Mouse (Mus musculus) heart, embryonic 14.5 days (tissue): ENCODE measurements around the gene Dennd1a. TPM values are rescaled to one million over a fixed set of nuclear protein-coding genes. Genes with fewer than 3 reads are reported as not detected.

Source experiments
- ATAC-seq: fragments of 200-750 bp; cut with Nextera tagmentation; 2 replicates; pipeline ENCODE4 v1.8.0; 2017; ENCODE audit warnings: low read depth, moderate TSS enrichment; ENCODE audit not compliant: insufficient number of reproducible peaks, insufficient read depth, low FRiP score
- H3K27ac ChIP-seq, 2 experiments: fragments of 200-500 bp in 1 of 2; fragments of 300-500 bp in 1 of 2; sonication (generic) in 1 of 2; replicated peaks in 1 of 2; 2 replicates each; pipeline ENCODE4 v1.5.1; 2012 to 2014; ENCODE audit warnings: low read depth in 2 of 2, low read length in 2 of 2, control low read depth in 1 of 2, mild to moderate bottlenecking in 1 of 2, mixed read lengths in 1 of 2; ENCODE audit not compliant: control insufficient read depth in 1 of 2, insufficient read depth in 1 of 2
- H3K27me3 ChIP-seq: fragments of 300-500 bp; sonication (generic); 2 replicates; pipeline ENCODE4 v1.6.1; 2014; ENCODE audit warnings: mild to moderate bottlenecking, low read length, control low read depth; ENCODE audit not compliant: control insufficient read depth, insufficient read depth
- H3K36me3 ChIP-seq: fragments of 300-500 bp; sonication (generic); 2 replicates; pipeline ENCODE4 v1.6.1; 2014; ENCODE audit warnings: mild to moderate bottlenecking, control low read depth, low read length, mixed read lengths; ENCODE audit not compliant: control insufficient read depth, insufficient read depth
- H3K4me1 ChIP-seq, 2 experiments: fragments of 200-500 bp in 1 of 2; fragments of 300-500 bp in 1 of 2; sonication (generic) in 1 of 2; 2 replicates each; pipeline ENCODE4 v1.6.1; 2012 to 2014; ENCODE audit warnings: low read length in 2 of 2, control low read depth in 1 of 2, mixed read lengths in 1 of 2; ENCODE audit not compliant: control insufficient read depth in 2 of 2, insufficient read depth in 2 of 2
- H3K4me2 ChIP-seq: fragments of 300-500 bp; sonication (generic); 2 replicates; pipeline ENCODE4 v1.6.1; 2014; ENCODE audit warnings: mild to moderate bottlenecking, low read length
- H3K4me3 ChIP-seq, 2 experiments: fragments of 200-500 bp in 1 of 2; fragments of 300-500 bp in 1 of 2; sonication (generic) in 1 of 2; 2 replicates each; pipeline ENCODE4 v1.5.1; 2012 to 2014; ENCODE audit warnings: low read length in 2 of 2, mild to moderate bottlenecking in 2 of 2, control low read depth in 1 of 2, low read depth in 1 of 2, moderate library complexity in 1 of 2; ENCODE audit not compliant: control insufficient read depth in 1 of 2, insufficient read depth in 1 of 2
- H3K9ac ChIP-seq: fragments of 300-500 bp; sonication (generic); 2 replicates; pipeline ENCODE4 v1.6.1; 2014; ENCODE audit warnings: mild to moderate bottlenecking, low read length
- H3K9me3 ChIP-seq: fragments of 300-500 bp; sonication (generic); 2 replicates; pipeline ENCODE4 v1.6.1; 2016; ENCODE audit warnings: low read length, control low read depth; ENCODE audit not compliant: control insufficient read depth
- WGBS: fragments of 180-500 bp; shearing (Covaris S2); extraction: QIAGEN DNeasy Blood & Tissue Kit; methylation state at CpG from one replicate; pipeline ENCODE4 v1.1.7; 2014; 5-methylcytosine and 5-hydroxymethylcytosine counted together
- polyA plus RNA-seq: library from polyadenylated mRNA; unstranded; fragments of >200 nt; fragmentation: Nextera tagmentation; extraction: Ambion mirVana; gene quantifications from 2 replicates; pipeline ENCODE4 v1.2.1, GENCODE M21; 2014

Dennd1a gene
- polyA plus RNA-seq, 1 experiment from 2014 or later: 12.1 TPM

- no peak for ATAC-seq
- 88% methylated on average over 3 of the region's 3 CpGs for WGBS
These were observed 378.9 kb downstream of the Dennd1a start for GRCm38 (mm10) chr2:37908296-37908695.

GRCm38 (mm10) chr2:37906261-37906660 lies 380.9 kb downstream of the Dennd1a start:
- Histone ChIP-seq H3K4me1 (peaks cover 4 to 6% of the 10 kb centered on the region in 2 experiments; a peak in 3 of 4 replicates), H3K27ac (no peak overlapping the region), H3K9me3 (no peaks in the 10 kb centered on the region), H3K9ac (no peak overlapping the region), H3K27me3 (no peaks in the 10 kb centered on the region), H3K36me3 (no peaks in the 10 kb centered on the region), H3K4me3 (no peak overlapping the region), H3K4me2 (no peak overlapping the region)
- no peak for ATAC-seq
- 63% methylated on average over 2 of the region's 2 CpGs for WGBS

More at GRCm38 (mm10) chr2:37908296-37908695, 378.9 kb downstream of the Dennd1a start:
- Histone ChIP-seq H3K9ac (no peak overlapping the region), H3K4me2 (no peak overlapping the region), H3K4me1 (peaks cover 4 to 6% of the 10 kb centered on the region in 2 experiments; a peak in 3 of 4 replicates), H3K9me3 (no peaks in the 10 kb centered on the region), H3K27me3 (no peaks in the 10 kb centered on the region), H3K27ac (no peak overlapping the region), H3K36me3 (no peaks in the 10 kb centered on the region), H3K4me3 (no peak overlapping the region)

- 79% methylated on average over 8 of the region's 8 CpGs for WGBS
- Histone ChIP-seq H3K27ac (no peak overlapping the region), H3K36me3 (no peaks in the 10 kb centered on the region), H3K9me3 (no peaks in the 10 kb centered on the region), H3K9ac (no peak overlapping the region), H3K4me3 (no peak overlapping the region), H3K4me1 (peaks cover 4 to 6% of the 10 kb centered on the region in 2 experiments; a peak in 3 of 4 replicates), H3K4me2 (no peak overlapping the region), H3K27me3 (no peaks in the 10 kb centered on the region)
- ATAC-seq: no peak
These were observed 383.9 kb downstream of the Dennd1a start for GRCm38 (mm10) chr2:37903286-37903685.

- Histone ChIP-seq H3K27me3 (no peaks in the 10 kb centered on the region), H3K4me3 (no peak overlapping the region), H3K36me3 (no peaks in the 10 kb centered on the region), H3K27ac (no peak overlapping the region), H3K4me1 (no peaks in the 10 kb centered on the region), H3K9ac (no peak overlapping the region), H3K4me2 (no peak overlapping the region), H3K9me3 (no peaks in the 10 kb centered on the region)
- WGBS: 83% methylated on average over 3 of the region's 3 CpGs
- ATAC-seq: no peak
These were observed 404.0 kb downstream of the Dennd1a start for GRCm38 (mm10) chr2:37883214-37883613.

GRCm38 (mm10) chr2:37881262-37881913 lies 405.8 kb downstream of the Dennd1a start:
- H3K4me2 ChIP-seq: no peak overlapping the region
- H3K4me3 ChIP-seq: no peak overlapping the region
- no peaks in the 10 kb centered on the region for H3K36me3 ChIP-seq
- H3K27me3 ChIP-seq: no peaks in the 10 kb centered on the region
- no peaks in the 10 kb centered on the region for H3K9me3 ChIP-seq
- no peak overlapping the region for H3K9ac ChIP-seq
- ATAC-seq: no peak
- no peaks in the 10 kb centered on the region for H3K4me1 ChIP-seq
- H3K27ac ChIP-seq: no peak overlapping the region
- 75% methylated on average over 5 of the region's 5 CpGs for WGBS

GRCm38 (mm10) chr2:37879697-37880096 lies 407.5 kb downstream of the Dennd1a start:
- no peaks in the 10 kb centered on the region for H3K27me3 ChIP-seq
- no peaks in the 10 kb centered on the region for H3K4me1 ChIP-seq
- no peak for ATAC-seq
- H3K9ac ChIP-seq: no peak overlapping the region
- H3K27ac ChIP-seq: no peak overlapping the region
- 61% methylated on average over 4 of the region's 4 CpGs for WGBS
- no peak overlapping the region for H3K4me3 ChIP-seq
- H3K36me3 ChIP-seq: no peaks in the 10 kb centered on the region
- H3K4me2 ChIP-seq: no peak overlapping the region
- H3K9me3 ChIP-seq: no peaks in the 10 kb centered on the region

- no peaks in the 10 kb centered on the region for H3K36me3 ChIP-seq
- no peak overlapping the region for H3K4me3 ChIP-seq
- WGBS: 73% methylated on average over 4 of the region's 4 CpGs
- no peaks in the 10 kb centered on the region for H3K9me3 ChIP-seq
- H3K4me2 ChIP-seq: no peak overlapping the region
- no peak overlapping the region for H3K27ac ChIP-seq
- 0 out of 4 replicates have a peak, but pooled peaks cover 0 to 2% of the 10 kb centered on the region in 2 experiments for H3K4me1 ChIP-seq
- no peaks in the 10 kb centered on the region for H3K27me3 ChIP-seq
- H3K9ac ChIP-seq: no peak overlapping the region
- ATAC-seq: no peak
These were observed 414.4 kb downstream of the Dennd1a start for GRCm38 (mm10) chr2:37872791-37873190.

GRCm38 (mm10) chr2:37869628-37870027 lies 417.6 kb downstream of the Dennd1a start:
- no peak overlapping the region for H3K9ac ChIP-seq
- H3K27ac ChIP-seq: no peak overlapping the region
- H3K36me3 ChIP-seq: no peaks in the 10 kb centered on the region
- WGBS: 45% methylated on average over 6 of the region's 6 CpGs
- ATAC-seq: no peak
- no peaks in the 10 kb centered on the region for H3K27me3 ChIP-seq
- H3K4me2 ChIP-seq: no peak overlapping the region
- no peaks in the 10 kb centered on the region for H3K9me3 ChIP-seq
- H3K4me1 ChIP-seq: peaks cover 0 to 2% of the 10 kb centered on the region in 2 experiments; a peak in 1 of 4 replicates
- no peak overlapping the region for H3K4me3 ChIP-seq
